Mouse (Mus musculus) limb, embryonic 14.5 days (tissue): ENCODE results near the gene Zmynd8. TPM values are rescaled to one million over a fixed set of nuclear protein-coding genes. Genes with fewer than 3 reads are reported as not detected.
A peak's percentile ranks its signal among the peaks of the same experiment; 100 is the strongest.

Experiments
- ATAC-seq: fragments of 200-750 bp; cut with Nextera tagmentation; 2 replicates; pipeline ENCODE4 v1.8.0; 2017; ENCODE audit warnings: low read depth, moderate number of reproducible peaks, moderate TSS enrichment; ENCODE audit not compliant: low FRiP score
- DNase-seq: peaks from one replicate; pipeline ENCODE4 v3.0.0-alpha.2; 2015; ENCODE audit warnings: low spot score
- H3K27ac ChIP-seq: fragments of 300-500 bp; sonication (generic); replicated peaks from 2 replicates; pipeline ENCODE4 v1.5.1; 2014; ENCODE audit warnings: low read depth, mild to moderate bottlenecking, low read length, moderate library complexity, mixed read lengths
- H3K27me3 ChIP-seq: fragments of 300-500 bp; sonication (generic); 2 replicates; pipeline ENCODE4 v1.6.1; 2014; ENCODE audit warnings: low read length, mixed read lengths; ENCODE audit not compliant: control insufficient read depth, insufficient read depth
- H3K36me3 ChIP-seq: fragments of 300-500 bp; sonication (generic); 2 replicates; pipeline ENCODE4 v1.6.1; 2014; ENCODE audit warnings: mild to moderate bottlenecking, low read length, moderate library complexity, mixed read lengths; ENCODE audit not compliant: control insufficient read depth, insufficient read depth
- H3K4me1 ChIP-seq: fragments of 300-500 bp; sonication (generic); 2 replicates; pipeline ENCODE4 v1.6.1; 2014; ENCODE audit warnings: antibody characterized with exemption, low read length, mixed read lengths; ENCODE audit not compliant: control insufficient read depth, insufficient read depth
- H3K4me2 ChIP-seq: fragments of 300-500 bp; sonication (generic); replicated peaks from 2 replicates; pipeline ENCODE4 v1.6.1; 2014; ENCODE audit warnings: low read depth, mild to moderate bottlenecking, low read length, moderate library complexity; ENCODE audit not compliant: severe bottlenecking
- H3K4me3 ChIP-seq: fragments of 300-500 bp; sonication (generic); replicated peaks from 2 replicates; pipeline ENCODE4 v1.5.1; 2014; ENCODE audit warnings: low read length
- H3K9ac ChIP-seq: fragments of 300-500 bp; sonication (generic); 2 replicates; pipeline ENCODE4 v1.6.1; 2014; ENCODE audit warnings: mild to moderate bottlenecking, low read depth, low read length, moderate library complexity; ENCODE audit not compliant: severe bottlenecking
- H3K9me3 ChIP-seq: fragments of 300-500 bp; sonication (generic); 2 replicates; pipeline ENCODE4 v1.6.1; 2016; ENCODE audit warnings: low read length; ENCODE audit not compliant: control insufficient read depth
- POLR2A ChIP-seq: fragments of 200-500 bp; IDR thresholded peaks from 2 replicates; pipeline ENCODE4 v1.8.0; 2012; ENCODE audit warnings: inconsistent platforms, mild to moderate bottlenecking, moderate library complexity, borderline replicate concordance; ENCODE audit not compliant: insufficient read depth, insufficient read length; ENCODE audit errors: extremely low read depth
- WGBS: fragments of 180-500 bp; shearing (Covaris S2); extraction: QIAGEN DNeasy Blood & Tissue Kit; methylation state at CpG from one replicate; pipeline ENCODE4 v1.1.7; 2014; 5-methylcytosine and 5-hydroxymethylcytosine counted together
- polyA plus RNA-seq, 2 experiments: library from polyadenylated mRNA; depleted of rRNA in 1 of 2; stranded (reverse) in 1 of 2; unstranded in 1 of 2; fragments of >200 nt; fragmentation: Nextera tagmentation in 1 of 2; extraction: Ambion mirVana in 1 of 2; gene quantifications; 2 replicates each; pipeline versions ENCODE4 v1.2.1 to v1.2.3; 2012 to 2014

The Zmynd8 gene
- polyA plus RNA-seq, 2 experiments, result 30.2 to 49.5 TPM

DNA sequence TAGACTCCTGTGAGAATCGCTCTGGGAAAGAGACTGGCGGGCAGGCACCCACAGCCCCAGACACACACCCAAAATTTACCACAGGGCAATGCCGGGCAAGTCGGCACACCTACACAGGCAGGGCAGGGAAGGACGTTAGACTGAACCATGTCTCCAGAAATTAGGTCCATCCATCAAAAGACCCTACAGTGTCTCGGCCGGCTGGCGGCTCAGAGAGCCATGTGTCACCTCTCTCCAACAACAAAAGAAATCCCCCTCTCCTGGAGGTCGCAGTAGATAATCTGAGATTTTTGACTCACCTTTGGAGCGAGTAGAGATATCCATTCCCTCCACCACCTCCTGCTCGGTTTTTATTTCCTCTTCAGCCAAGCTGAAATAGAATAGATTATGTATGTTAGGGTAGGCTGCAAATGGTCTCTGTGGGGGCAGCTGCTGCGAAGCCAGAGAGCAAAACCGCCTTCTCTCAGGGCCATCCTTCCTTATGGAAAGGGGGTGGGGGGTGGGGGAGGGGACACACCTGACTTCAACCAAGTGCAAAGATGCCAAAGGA, 23.3 kb downstream of the Zmynd8 start:
- Histone ChIP-seq H3K27me3 (no peaks in the 10 kb centered on the region), H3K4me1 (peaks cover 73% of the 10 kb centered on the region), H3K36me3 (peaks cover 35% of the 10 kb centered on the region), H3K9me3 (no peaks in the 10 kb centered on the region), H3K9ac (peak overlapping the region; percentile 40; the same call in 1 of the 2 replicates), H3K4me2 (peak overlapping the region; percentile 32), H3K4me3 (no peak overlapping the region), H3K27ac (peak overlapping the region; percentile 81)
- 15% methylated on average over 13 of the region's 13 CpGs for WGBS
- TF ChIP-seq POLR2A, result no peak
- no peak for ATAC-seq
- no peak for DNase-seq

DNA sequence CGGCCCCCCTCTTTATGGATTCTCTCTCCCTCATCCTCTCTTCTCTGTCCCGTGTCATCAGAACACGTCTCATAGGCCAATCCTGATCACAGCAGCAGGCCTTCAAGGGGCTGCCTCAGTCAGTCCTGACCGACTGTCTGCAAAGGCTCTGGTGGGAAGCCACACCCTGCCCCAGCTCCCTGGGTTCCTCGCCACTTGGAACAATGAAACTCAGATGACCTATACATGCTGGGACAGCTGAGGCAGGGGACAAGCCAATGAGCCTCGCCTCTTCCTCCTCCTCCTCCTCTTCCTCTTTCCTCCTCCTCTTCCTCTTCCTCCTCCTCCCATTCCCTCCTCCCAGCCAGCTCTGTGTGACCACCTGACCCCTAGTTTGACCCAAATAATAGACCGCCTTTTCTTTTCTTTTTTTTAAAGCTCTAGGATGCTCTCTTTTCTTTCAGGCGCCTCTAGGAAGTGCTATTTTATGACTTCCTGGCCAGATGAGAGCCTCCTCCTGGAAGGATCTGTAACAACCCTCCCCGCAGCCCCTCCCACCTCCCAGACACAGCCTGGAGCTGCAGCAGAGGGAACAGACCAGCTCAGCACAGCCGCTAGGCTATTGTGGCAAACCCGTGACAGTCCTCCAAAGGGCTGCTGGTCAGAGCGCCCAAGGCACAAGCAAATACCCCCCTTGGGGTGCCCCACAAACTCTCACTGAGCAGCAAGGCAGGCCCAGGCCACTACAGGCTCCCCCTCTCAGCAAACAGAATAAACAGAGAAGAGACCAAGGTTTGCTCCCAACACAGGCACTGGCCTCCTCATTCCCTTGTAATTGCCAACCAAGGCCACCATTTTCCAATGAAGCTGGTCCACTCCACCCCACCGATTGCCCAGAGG, 24.1 kb downstream of the Zmynd8 start:
- Histone ChIP-seq H3K9ac (peak overlapping the region; percentile 40; the same call in 1 of the 2 replicates), H3K27ac (peak overlapping the region; percentile 81), H3K4me2 (peak overlapping the region; percentile 32), H3K27me3 (no peaks in the 10 kb centered on the region), H3K4me3 (no peak overlapping the region), H3K4me1 (peaks cover 65% of the 10 kb centered on the region), H3K9me3 (no peaks in the 10 kb centered on the region), H3K36me3 (peaks cover 37% of the 10 kb centered on the region)
- TF ChIP-seq POLR2A, result no peak
- ATAC-seq, result peak; percentile 77; the same call in 1 of the 2 replicates
- peak; percentile 77 for DNase-seq
- WGBS, result 23% methylated on average over 13 of the region's 13 CpGs

DNA sequence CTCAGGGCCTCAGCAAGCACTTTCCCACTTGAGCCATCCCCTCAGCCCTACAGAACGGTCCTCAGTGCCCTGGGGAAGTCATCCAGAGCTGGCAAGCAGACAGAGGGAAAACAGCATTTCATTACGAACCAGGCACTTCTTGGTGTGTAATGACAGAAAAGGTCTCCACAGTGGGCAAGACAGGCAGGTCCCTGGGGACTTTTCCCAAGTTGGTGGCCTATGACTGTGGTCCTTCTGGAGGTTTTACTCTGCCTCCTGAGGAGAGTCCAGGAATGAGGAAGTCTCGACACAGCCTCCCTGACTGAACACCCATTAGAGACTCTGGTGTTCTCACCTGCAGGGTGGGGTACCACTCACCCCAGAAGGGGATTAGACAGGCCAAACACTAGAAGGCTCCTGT, 25.0 kb downstream of the Zmynd8 start:
- 58% methylated on average over 3 of the region's 3 CpGs for WGBS
- Histone ChIP-seq H3K36me3 (peaks cover 43% of the 10 kb centered on the region), H3K4me1 (peaks cover 63% of the 10 kb centered on the region)

DNA sequence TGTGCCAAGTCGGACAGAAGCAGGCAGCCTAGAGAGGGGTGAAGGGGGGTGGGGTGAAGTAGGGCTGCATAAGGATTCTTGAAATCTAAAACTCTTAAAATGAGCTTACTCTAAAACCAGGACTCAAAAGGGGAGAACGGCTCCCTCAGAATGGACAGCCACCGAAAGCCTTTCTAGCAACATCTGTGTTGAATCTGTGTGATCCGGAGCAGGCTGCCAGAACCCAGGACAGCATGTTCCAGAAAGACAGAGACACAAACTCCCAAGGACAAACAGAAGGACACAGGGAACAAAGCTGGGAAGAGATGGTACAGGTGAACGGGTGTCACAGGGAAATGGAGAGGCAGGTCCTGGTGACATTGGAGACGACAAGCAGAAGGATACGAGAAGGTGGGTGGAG, 25.6 kb downstream of the Zmynd8 start:
- TF ChIP-seq POLR2A, result no peak

More for the DNA sequence above, 25.0 kb downstream of the Zmynd8 start:
- DNase-seq (no peak), ATAC-seq (no peak)
- Histone ChIP-seq H3K4me2 (no peak overlapping the region), H3K27ac (peak overlapping the region; percentile 52), H3K27me3 (no peaks in the 10 kb centered on the region), H3K9me3 (no peaks in the 10 kb centered on the region), H3K9ac (no peak overlapping the region), H3K4me3 (no peak overlapping the region)
- no peak for TF ChIP-seq POLR2A

DNA sequence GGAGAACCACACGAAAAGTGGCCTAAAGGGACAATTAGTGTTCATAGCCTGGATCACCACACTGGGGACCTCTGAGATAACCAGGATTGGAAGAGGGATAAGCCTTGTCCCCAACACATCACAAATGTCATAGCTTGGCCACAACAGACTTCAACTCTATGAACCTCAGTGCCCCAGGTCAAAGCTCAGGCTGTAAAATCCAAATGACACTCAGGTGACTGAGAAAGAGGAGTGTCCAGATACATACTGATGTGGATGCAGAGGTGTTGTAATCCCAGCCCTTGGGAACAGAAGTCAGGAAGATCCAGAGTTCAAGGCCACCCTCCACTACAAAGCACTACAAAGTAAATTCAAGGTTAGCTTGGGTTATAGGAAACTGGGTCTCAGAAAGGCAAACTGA, 29.6 kb downstream of the Zmynd8 start:
- Histone ChIP-seq H3K27ac (no peak overlapping the region; the same call in 1 of the 2 replicates), H3K27me3 (no peaks in the 10 kb centered on the region), H3K4me3 (no peak overlapping the region), H3K36me3 (peaks cover 33% of the 10 kb centered on the region), H3K9ac (no peak overlapping the region), H3K4me1 (peaks cover 31% of the 10 kb centered on the region), H3K4me2 (no peak overlapping the region), H3K9me3 (no peaks in the 10 kb centered on the region)
- 61% methylated on average over 1 of the region's 1 CpGs for WGBS
- ATAC-seq, result no peak
- no peak for DNase-seq
- TF ChIP-seq POLR2A, result no peak

More for the DNA sequence above, 25.6 kb downstream of the Zmynd8 start:
- peaks cover 43% of the 10 kb centered on the region for H3K36me3 ChIP-seq
- H3K4me1 ChIP-seq, result peaks cover 60% of the 10 kb centered on the region
- peak overlapping the region; percentile 52; the same call in 1 of the 2 replicates for H3K27ac ChIP-seq
- no peaks in the 10 kb centered on the region for H3K9me3 ChIP-seq
- DNase-seq (no peak), ATAC-seq (no peak)
- H3K9ac ChIP-seq, result no peak overlapping the region
- WGBS, result 52% methylated on average over 7 of the region's 7 CpGs
- H3K4me3 ChIP-seq, result no peak overlapping the region
- H3K27me3 ChIP-seq, result no peaks in the 10 kb centered on the region
- no peak overlapping the region for H3K4me2 ChIP-seq
